Mouse (Mus musculus): ENCODE results near the gene Ffar1. TPM values are rescaled to one million over a fixed set of nuclear protein-coding genes. Genes with fewer than 3 reads are reported as not detected.

Gene Ffar1
- polyA plus RNA-seq (2012; fragmentation: generic; extraction: Trizol), result not detected

DNA sequence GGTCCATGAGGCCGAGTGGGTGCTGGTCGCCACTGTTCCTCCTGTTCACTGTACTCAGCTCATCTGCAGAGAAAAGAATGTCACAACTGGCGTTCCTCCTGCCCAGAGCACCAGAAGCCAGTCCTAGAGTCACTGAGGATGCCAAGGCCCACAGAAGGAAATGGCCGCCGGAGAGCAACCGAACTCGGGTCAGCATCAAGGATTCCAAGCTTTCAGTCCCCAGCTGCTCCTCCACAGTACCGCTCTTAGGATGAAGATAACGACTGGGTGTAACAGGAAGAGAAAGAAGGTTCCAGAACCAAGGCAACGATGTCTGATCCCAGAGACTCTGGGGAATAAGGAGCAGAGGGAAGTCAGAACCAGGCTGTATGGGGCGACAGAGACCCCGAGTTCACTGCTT is at the start of gene Ffar1:
TSS of gene Ffar1 (minus strand) at position 101 of the 400 bp plus-strand sequence.
- H3K36me3 ChIP-seq (ENCODE audit: control insufficient read depth, insufficient read depth), result no peaks in the 10 kb centered on the region
- H3K4me3 ChIP-seq, result no peak within 1 kb of the TSS
- H3K4me2 ChIP-seq (ENCODE audit: low read depth), result no peak within 1 kb of the TSS
- peaks cover 41% of the 10 kb centered on the region for H3K27me3 ChIP-seq (ENCODE audit: control insufficient read depth, insufficient read depth, insufficient read length)
- H3ac ChIP-seq (ENCODE audit: control insufficient read depth, insufficient read length), result no peak within 1 kb of the TSS
- no peak for TF ChIP-seq E2F4 (IDR thresholded peaks at IDR 0.05; ENCODE audit: insufficient read depth)
- TF ChIP-seq MYOG (IDR thresholded peaks at IDR 0.05; ENCODE audit: control insufficient read depth in 1 of 3, insufficient read depth in 1 of 3, insufficient read length in 2 of 3, low read depth in 2 of 3), result no peak
- TF ChIP-seq MYOD1 (IDR thresholded peaks at IDR 0.05; ENCODE audit: control insufficient read depth in 1 of 3, insufficient read length in 2 of 3, low read depth in 2 of 3), result no peak
- TF ChIP-seq SRF (IDR thresholded peaks at IDR 0.05; ENCODE audit: control insufficient read depth, insufficient read length, low read depth), result no peak
- no peak for TF ChIP-seq TCF12 (IDR thresholded peaks at IDR 0.05; ENCODE audit: insufficient read depth, poor library complexity, severe bottlenecking)
- no peak for TF ChIP-seq TCF3 (IDR thresholded peaks at IDR 0.05; ENCODE audit: insufficient read length, low read depth)
- no peak for TF ChIP-seq CEBPB (IDR thresholded peaks at IDR 0.05; ENCODE audit: insufficient read depth, poor library complexity, severe bottlenecking)
- no peak for TF ChIP-seq REST (IDR thresholded peaks at IDR 0.05; ENCODE audit: insufficient read depth, insufficient read length)
- no peak for TF ChIP-seq POLR2AphosphoS2 (IDR thresholded peaks at IDR 0.05; ENCODE audit: insufficient read length, low read depth)
- TF ChIP-seq POLR2A (IDR thresholded peaks at IDR 0.05; ENCODE audit: insufficient read length, low read depth), result no peak
- TF ChIP-seq USF1 (IDR thresholded peaks at IDR 0.05; ENCODE audit: low read depth), result no peak
- no peak for TF ChIP-seq MAX (IDR thresholded peaks at IDR 0.05; ENCODE audit: low read depth)
- no peaks in the 10 kb centered on the region for H3K79me2 ChIP-seq (ENCODE audit: control insufficient read depth, insufficient read depth)

- H3K4me2 ChIP-seq (ENCODE audit: low read depth), result no peak overlapping the region
- TF ChIP-seq MAX (IDR thresholded peaks at IDR 0.05; ENCODE audit: low read depth), result no peak
- no peak for TF ChIP-seq POLR2A (IDR thresholded peaks at IDR 0.05; ENCODE audit: insufficient read length, low read depth)
- TF ChIP-seq E2F4 (IDR thresholded peaks at IDR 0.05; ENCODE audit: insufficient read depth), result no peak
- TF ChIP-seq TCF12 (IDR thresholded peaks at IDR 0.05; ENCODE audit: insufficient read depth, poor library complexity, severe bottlenecking), result no peak
- no peak overlapping the region for H3K4me3 ChIP-seq
- H3K79me2 ChIP-seq (ENCODE audit: control insufficient read depth, insufficient read depth), result no peaks in the 10 kb centered on the region
- no peak overlapping the region for H3ac ChIP-seq (ENCODE audit: control insufficient read depth, insufficient read length)
- H3K36me3 ChIP-seq (ENCODE audit: control insufficient read depth, insufficient read depth), result no peaks in the 10 kb centered on the region
- H3K27me3 ChIP-seq (ENCODE audit: control insufficient read depth, insufficient read depth, insufficient read length), result peaks cover 25% of the 10 kb centered on the region
Observed at GRCm38 (mm10) chr7:30909773-30910172, 48.4 kb upstream of the Ffar1 start.

DNA sequence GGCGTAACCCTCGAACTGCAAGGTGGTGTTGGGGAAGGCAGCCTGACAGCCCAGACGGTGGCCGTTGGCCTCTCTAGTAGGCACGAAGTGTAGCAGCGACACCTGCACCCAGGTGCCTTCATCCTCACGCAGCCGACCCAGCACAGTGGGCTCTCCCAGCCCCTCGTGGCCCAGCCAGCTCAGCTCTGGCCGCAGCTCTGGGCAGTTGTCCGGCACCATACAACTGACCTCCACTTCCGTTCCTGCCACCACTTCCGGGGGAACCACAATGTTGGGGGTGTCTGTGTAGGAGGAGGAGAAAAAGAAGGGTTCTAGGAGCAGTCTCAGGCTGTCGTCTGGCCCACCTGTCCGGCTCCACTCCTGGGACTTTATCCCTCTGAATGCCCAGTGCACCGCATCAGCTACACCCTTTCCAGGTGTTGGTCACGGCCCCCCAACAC is 47.6 kb upstream of the Ffar1 start:
- Histone ChIP-seq H3K36me3 (ENCODE audit: control insufficient read depth, insufficient read depth) (no peaks in the 10 kb centered on the region), H3K27me3 (ENCODE audit: control insufficient read depth, insufficient read depth, insufficient read length) (peaks cover 17% of the 10 kb centered on the region), H3K4me3 (no peak overlapping the region)

DNA sequence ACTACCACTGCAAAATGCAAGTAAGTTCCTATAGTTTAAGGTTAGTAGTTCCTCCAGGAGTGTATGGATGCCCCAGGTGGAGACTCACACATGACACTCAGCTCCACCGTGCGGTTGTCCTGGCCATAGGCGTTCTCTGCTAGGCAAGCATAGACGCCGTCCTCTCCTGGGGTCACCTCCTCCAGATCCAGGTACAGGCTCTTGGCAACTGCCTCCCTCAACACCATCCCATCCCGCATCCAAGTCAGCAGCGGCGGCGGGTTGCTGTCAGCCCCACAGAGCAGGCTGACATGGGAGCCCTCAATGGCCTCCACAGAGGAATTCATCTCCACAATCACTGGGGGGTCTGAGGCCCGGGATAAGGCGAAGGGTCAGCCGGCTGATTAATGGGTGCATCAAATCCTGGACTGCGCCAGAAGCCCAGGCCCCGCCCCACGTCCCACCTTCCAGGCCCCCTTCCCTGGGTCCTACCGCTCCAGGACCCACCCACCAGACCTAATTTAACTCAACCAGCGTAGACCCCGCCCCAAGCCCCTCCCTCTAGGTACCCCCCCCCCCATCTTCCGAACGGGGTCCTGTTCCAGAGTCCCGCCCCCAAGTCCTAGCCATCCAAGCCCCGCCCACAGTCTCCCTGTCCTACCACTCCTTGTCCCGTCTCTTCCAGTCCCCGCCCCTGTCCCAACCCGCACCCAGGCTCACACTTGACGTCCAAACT is 47.1 kb upstream of the Ffar1 start:
- H3K4me3 ChIP-seq, result no peak overlapping the region
- TF ChIP-seq MYOD1 (IDR thresholded peaks at IDR 0.05; ENCODE audit: control insufficient read depth in 1 of 3, insufficient read length in 2 of 3, low read depth in 2 of 3) (no peak), MAX (IDR thresholded peaks at IDR 0.05; ENCODE audit: low read depth) (no peak), MYOG (IDR thresholded peaks at IDR 0.05; ENCODE audit: control insufficient read depth in 1 of 3, insufficient read depth in 1 of 3, insufficient read length in 2 of 3, low read depth in 2 of 3) (no peak), POLR2AphosphoS2 (IDR thresholded peaks at IDR 0.05; ENCODE audit: insufficient read length, low read depth) (no peak)
- H3K79me2 ChIP-seq (ENCODE audit: control insufficient read depth, insufficient read depth), result no peaks in the 10 kb centered on the region
- no peak overlapping the region for H3ac ChIP-seq (ENCODE audit: control insufficient read depth, insufficient read length)
- no peak overlapping the region for H3K4me2 ChIP-seq (ENCODE audit: low read depth)
- no peaks in the 10 kb centered on the region for H3K36me3 ChIP-seq (ENCODE audit: control insufficient read depth, insufficient read depth)
- peaks cover 16% of the 10 kb centered on the region for H3K27me3 ChIP-seq (ENCODE audit: control insufficient read depth, insufficient read depth, insufficient read length)

More for the DNA sequence above, 47.6 kb upstream of the Ffar1 start:
- Histone ChIP-seq H3K4me2 (ENCODE audit: low read depth) (no peak overlapping the region), H3K79me2 (ENCODE audit: control insufficient read depth, insufficient read depth) (no peaks in the 10 kb centered on the region), H3ac (ENCODE audit: control insufficient read depth, insufficient read length) (no peak overlapping the region)
- TF ChIP-seq POLR2AphosphoS2 (IDR thresholded peaks at IDR 0.05; ENCODE audit: insufficient read length, low read depth) (no peak), MYOD1 (IDR thresholded peaks at IDR 0.05; ENCODE audit: control insufficient read depth in 1 of 3, insufficient read length in 2 of 3, low read depth in 2 of 3) (no peak)

- TF ChIP-seq MYOD1 (IDR thresholded peaks at IDR 0.05; ENCODE audit: control insufficient read depth in 1 of 3, insufficient read length in 2 of 3, low read depth in 2 of 3) (no peak), POLR2A (IDR thresholded peaks at IDR 0.05; ENCODE audit: insufficient read length, low read depth) (no peak), MYOG (IDR thresholded peaks at IDR 0.05; ENCODE audit: control insufficient read depth in 1 of 3, insufficient read depth in 1 of 3, insufficient read length in 2 of 3, low read depth in 2 of 3) (no peak), MAX (IDR thresholded peaks at IDR 0.05; ENCODE audit: low read depth) (no peak), E2F4 (IDR thresholded peaks at IDR 0.05; ENCODE audit: insufficient read depth) (no peak), TCF12 (IDR thresholded peaks at IDR 0.05; ENCODE audit: insufficient read depth, poor library complexity, severe bottlenecking) (no peak), USF1 (IDR thresholded peaks at IDR 0.05; ENCODE audit: low read depth) (no peak), SRF (IDR thresholded peaks at IDR 0.05; ENCODE audit: control insufficient read depth, insufficient read length, low read depth) (no peak), REST (IDR thresholded peaks at IDR 0.05; ENCODE audit: insufficient read depth, insufficient read length) (no peak), POLR2AphosphoS2 (IDR thresholded peaks at IDR 0.05; ENCODE audit: insufficient read length, low read depth) (no peak)
Observed at GRCm38 (mm10) chr7:30904042-30904441, 42.7 kb upstream of the Ffar1 start.

More at GRCm38 (mm10) chr7:30904042-30904441, 42.7 kb upstream of the Ffar1 start:
- peaks cover 19% of the 10 kb centered on the region for H3K27me3 ChIP-seq (ENCODE audit: control insufficient read depth, insufficient read depth, insufficient read length)
- no peaks in the 10 kb centered on the region for H3K36me3 ChIP-seq (ENCODE audit: control insufficient read depth, insufficient read depth)
- H3K4me3 ChIP-seq, result no peak overlapping the region
- no peaks in the 10 kb centered on the region for H3K79me2 ChIP-seq (ENCODE audit: control insufficient read depth, insufficient read depth)
- H3ac ChIP-seq (ENCODE audit: control insufficient read depth, insufficient read length), result no peak overlapping the region
- no peak overlapping the region for H3K4me2 ChIP-seq (ENCODE audit: low read depth)
